Mouse (Mus musculus): ENCODE results near the gene Tmem202. TPM values are rescaled to one million over a fixed set of nuclear protein-coding genes. Genes with fewer than 3 reads are reported as not detected.
A peak's percentile ranks its signal among the peaks of the same experiment; 100 is the strongest.

The Tmem202 gene
- polyA plus RNA-seq, 1 experiment from 2014 or later, result 0.15 TPM

- ATAC-seq (ENCODE audit: low FRiP score) (no peak), DNase-seq (ENCODE audit: low spot score) (no peak)
- no peaks in the 10 kb centered on the region for H3K4me1 ChIP-seq (replicated peaks; ENCODE audit: control insufficient read depth, insufficient read depth, low read length)
- no peak overlapping the region for H3K27ac ChIP-seq (ENCODE audit: low read depth, low read length)
- no peaks in the 10 kb centered on the region for H3K9me3 ChIP-seq (ENCODE audit: control insufficient read depth, low read length)
- no peak overlapping the region for H3K4me3 ChIP-seq (ENCODE audit: low read depth, low read length)
- 88% methylated on average over 6 of the region's 6 CpGs for WGBS
- no peak overlapping the region for H3K9ac ChIP-seq (ENCODE audit: low read depth, low read length)
- H3K36me3 ChIP-seq (ENCODE audit: control insufficient read depth, insufficient read depth, low read length), result no peaks in the 10 kb centered on the region
- H3K27me3 ChIP-seq (ENCODE audit: control insufficient read depth, insufficient read depth, low read length), result no peaks in the 10 kb centered on the region
- no peak overlapping the region for H3K4me2 ChIP-seq (replicated peaks; ENCODE audit: low read depth, low read length)
Measured at GRCm38 (mm10) chr9:59526727-59527126, 12.9 kb downstream of the Tmem202 start.

DNA sequence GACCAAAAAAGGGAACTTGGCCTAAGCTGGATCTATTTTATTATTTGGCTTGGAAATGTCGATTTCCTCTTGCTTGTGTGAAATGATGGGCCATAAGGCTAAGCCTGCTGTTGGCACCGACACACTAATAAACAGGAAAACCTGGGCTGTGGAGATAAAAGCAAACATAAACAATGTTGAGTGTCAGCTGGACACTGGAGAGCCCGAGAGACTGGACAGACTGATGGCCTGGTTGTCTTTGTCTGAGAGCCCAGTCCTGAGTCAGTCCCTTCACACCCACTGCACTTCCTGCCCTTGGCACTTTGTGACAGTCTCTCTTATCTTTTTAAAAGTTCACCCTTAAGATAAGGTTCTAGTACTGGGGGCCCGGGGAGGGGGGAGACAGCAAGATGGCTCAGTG lies 16.7 kb downstream of the Tmem202 start:
- no peak for ATAC-seq (ENCODE audit: low FRiP score)
- Histone ChIP-seq H3K27me3 (ENCODE audit: control insufficient read depth, insufficient read depth, low read length) (no peaks in the 10 kb centered on the region), H3K9me3 (ENCODE audit: control insufficient read depth, low read length) (no peaks in the 10 kb centered on the region), H3K9ac (ENCODE audit: low read depth, low read length) (no peak overlapping the region), H3K27ac (ENCODE audit: low read depth, low read length) (no peak overlapping the region), H3K4me3 (ENCODE audit: low read depth, low read length) (no peak overlapping the region), H3K36me3 (ENCODE audit: control insufficient read depth, insufficient read depth, low read length) (no peaks in the 10 kb centered on the region), H3K4me2 (replicated peaks; ENCODE audit: low read depth, low read length) (no peak overlapping the region), H3K4me1 (replicated peaks; ENCODE audit: control insufficient read depth, insufficient read depth, low read length) (no peaks in the 10 kb centered on the region)
- no peak for DNase-seq (ENCODE audit: low spot score)
- WGBS, result 66% methylated on average over 4 of the region's 4 CpGs

- Histone ChIP-seq H3K4me3 (ENCODE audit: low read depth, low read length) (no peak overlapping the region), H3K27ac (ENCODE audit: low read depth, low read length) (no peak overlapping the region), H3K9me3 (ENCODE audit: control insufficient read depth, low read length) (no peaks in the 10 kb centered on the region), H3K4me2 (replicated peaks; ENCODE audit: low read depth, low read length) (no peak overlapping the region), H3K36me3 (ENCODE audit: control insufficient read depth, insufficient read depth, low read length) (no peaks in the 10 kb centered on the region), H3K27me3 (ENCODE audit: control insufficient read depth, insufficient read depth, low read length) (no peaks in the 10 kb centered on the region), H3K4me1 (replicated peaks; ENCODE audit: control insufficient read depth, insufficient read depth, low read length) (no peaks in the 10 kb centered on the region), H3K9ac (ENCODE audit: low read depth, low read length) (no peak overlapping the region)
- 85% methylated on average over 2 of the region's 2 CpGs for WGBS
- DNase-seq (ENCODE audit: low spot score), result no peak
- ATAC-seq (ENCODE audit: low FRiP score), result no peak
Measured at GRCm38 (mm10) chr9:59519396-59519795, 20.3 kb downstream of the Tmem202 start.

DNA sequence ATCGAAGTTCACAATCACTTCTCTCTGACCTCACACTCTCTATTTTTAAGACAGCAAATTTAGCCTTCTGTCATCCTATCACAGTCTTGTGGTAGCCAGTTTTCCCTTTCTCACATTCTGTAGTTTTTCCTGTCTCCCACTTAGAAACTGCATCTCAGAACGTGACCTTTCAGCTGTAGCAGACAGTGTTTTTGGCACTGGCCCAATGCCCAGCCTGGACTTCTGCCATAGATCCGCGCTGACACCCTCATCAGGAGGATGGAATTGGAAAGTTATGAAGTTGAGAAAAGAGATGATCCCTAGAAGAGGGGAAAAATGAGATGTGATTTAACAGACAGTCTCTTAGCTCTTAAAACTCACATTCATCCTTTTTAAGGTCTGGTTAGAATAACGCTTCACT lies 20.7 kb downstream of the Tmem202 start:
- H3K36me3 ChIP-seq (ENCODE audit: control insufficient read depth, insufficient read depth, low read length), result no peaks in the 10 kb centered on the region
- no peak overlapping the region for H3K4me3 ChIP-seq (ENCODE audit: low read depth, low read length)
- H3K4me2 ChIP-seq (replicated peaks; ENCODE audit: low read depth, low read length), result no peak overlapping the region
- H3K9ac ChIP-seq (ENCODE audit: low read depth, low read length), result no peak overlapping the region
- no peak overlapping the region for H3K27ac ChIP-seq (ENCODE audit: low read depth, low read length)
- no peaks in the 10 kb centered on the region for H3K9me3 ChIP-seq (ENCODE audit: control insufficient read depth, low read length)
- no peak for ATAC-seq (ENCODE audit: low FRiP score)
- 83% methylated on average over 5 of the region's 5 CpGs for WGBS
- H3K4me1 ChIP-seq (replicated peaks; ENCODE audit: control insufficient read depth, insufficient read depth, low read length), result no peaks in the 10 kb centered on the region
- DNase-seq (ENCODE audit: low spot score), result no peak
- no peaks in the 10 kb centered on the region for H3K27me3 ChIP-seq (ENCODE audit: control insufficient read depth, insufficient read depth, low read length)

- Histone ChIP-seq H3K4me2 (replicated peaks; ENCODE audit: low read depth, low read length) (no peak overlapping the region), H3K36me3 (ENCODE audit: control insufficient read depth, insufficient read depth, low read length) (no peaks in the 10 kb centered on the region)
- no peak for DNase-seq (ENCODE audit: low spot score)
Measured at GRCm38 (mm10) chr9:59517127-59517526, 22.5 kb downstream of the Tmem202 start.

GRCm38 (mm10) chr9:59515069-59515468 lies 24.6 kb downstream of the Tmem202 start:
- Histone ChIP-seq H3K27ac (ENCODE audit: low read depth, low read length) (no peak overlapping the region), H3K4me1 (replicated peaks; ENCODE audit: control insufficient read depth, insufficient read depth, low read length) (no peaks in the 10 kb centered on the region), H3K9me3 (ENCODE audit: control insufficient read depth, low read length) (no peaks in the 10 kb centered on the region), H3K4me3 (ENCODE audit: low read depth, low read length) (no peak overlapping the region), H3K27me3 (ENCODE audit: control insufficient read depth, insufficient read depth, low read length) (no peaks in the 10 kb centered on the region), H3K9ac (ENCODE audit: low read depth, low read length) (no peak overlapping the region), H3K4me2 (replicated peaks; ENCODE audit: low read depth, low read length) (no peak overlapping the region), H3K36me3 (ENCODE audit: control insufficient read depth, insufficient read depth, low read length) (no peaks in the 10 kb centered on the region)
- 78% methylated on average over 3 of the region's 3 CpGs for WGBS
- no peak for DNase-seq (ENCODE audit: low spot score)
- ATAC-seq (ENCODE audit: low FRiP score), result no peak

More at GRCm38 (mm10) chr9:59517127-59517526, 22.5 kb downstream of the Tmem202 start:
- H3K9me3 ChIP-seq (ENCODE audit: control insufficient read depth, low read length), result no peaks in the 10 kb centered on the region
- no peak overlapping the region for H3K4me3 ChIP-seq (ENCODE audit: low read depth, low read length)
- no peaks in the 10 kb centered on the region for H3K4me1 ChIP-seq (replicated peaks; ENCODE audit: control insufficient read depth, insufficient read depth, low read length)
- no peaks in the 10 kb centered on the region for H3K27me3 ChIP-seq (ENCODE audit: control insufficient read depth, insufficient read depth, low read length)
- no peak for ATAC-seq (ENCODE audit: low FRiP score)
- 66% methylated on average over 7 of the region's 7 CpGs for WGBS
- no peak overlapping the region for H3K27ac ChIP-seq (ENCODE audit: low read depth, low read length)
- H3K9ac ChIP-seq (ENCODE audit: low read depth, low read length), result no peak overlapping the region

GRCm38 (mm10) chr9:59512381-59512780 lies 27.3 kb downstream of the Tmem202 start:
- 50% methylated on average over 4 of the region's 4 CpGs for WGBS
- H3K9me3 ChIP-seq (ENCODE audit: control insufficient read depth, low read length), result no peaks in the 10 kb centered on the region
- DNase-seq (ENCODE audit: low spot score) (no peak), ATAC-seq (ENCODE audit: low FRiP score) (no peak)
- no peaks in the 10 kb centered on the region for H3K27me3 ChIP-seq (ENCODE audit: control insufficient read depth, insufficient read depth, low read length)
- H3K27ac ChIP-seq (ENCODE audit: low read depth, low read length), result no peak overlapping the region
- H3K4me1 ChIP-seq (replicated peaks; ENCODE audit: control insufficient read depth, insufficient read depth, low read length), result no peaks in the 10 kb centered on the region
- H3K4me3 ChIP-seq (ENCODE audit: low read depth, low read length), result no peak overlapping the region
- H3K4me2 ChIP-seq (replicated peaks; ENCODE audit: low read depth, low read length), result no peak overlapping the region
- H3K36me3 ChIP-seq (ENCODE audit: control insufficient read depth, insufficient read depth, low read length), result no peaks in the 10 kb centered on the region
- H3K9ac ChIP-seq (ENCODE audit: low read depth, low read length), result no peak overlapping the region

DNA sequence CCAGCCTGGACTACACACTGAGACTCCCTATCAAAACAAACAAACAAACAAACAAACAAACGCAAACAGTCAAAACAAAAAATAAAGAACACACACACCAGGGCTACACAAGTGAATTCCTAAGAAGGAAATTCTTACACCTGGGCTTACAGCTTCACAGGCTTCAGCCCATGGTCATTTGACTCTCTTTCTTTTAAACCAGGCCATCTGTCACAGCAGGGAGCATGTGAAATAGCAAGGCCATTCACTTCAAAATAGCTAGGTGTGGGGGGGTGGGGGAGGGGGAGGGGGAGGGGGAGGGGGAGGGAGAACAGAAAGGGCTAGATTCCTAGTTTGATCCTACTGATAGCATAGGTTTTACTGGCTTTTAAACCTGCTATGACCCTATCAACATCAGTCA lies 31.5 kb downstream of the Tmem202 start:
- WGBS, result 59% methylated on average over 1 of the region's 1 CpGs
- Histone ChIP-seq H3K4me1 (replicated peaks; ENCODE audit: control insufficient read depth, insufficient read depth, low read length) (no peaks in the 10 kb centered on the region), H3K4me2 (replicated peaks; ENCODE audit: low read depth, low read length) (no peak overlapping the region), H3K9ac (ENCODE audit: low read depth, low read length) (no peak overlapping the region), H3K27me3 (ENCODE audit: control insufficient read depth, insufficient read depth, low read length) (no peaks in the 10 kb centered on the region), H3K36me3 (ENCODE audit: control insufficient read depth, insufficient read depth, low read length) (no peaks in the 10 kb centered on the region), H3K4me3 (ENCODE audit: low read depth, low read length) (no peak overlapping the region), H3K9me3 (ENCODE audit: control insufficient read depth, low read length) (no peaks in the 10 kb centered on the region), H3K27ac (ENCODE audit: low read depth, low read length) (no peak overlapping the region)
- no peak for DNase-seq (ENCODE audit: low spot score)
- ATAC-seq (ENCODE audit: low FRiP score), result no peak

- Histone ChIP-seq H3K9me3 (ENCODE audit: control insufficient read depth, low read length) (no peaks in the 10 kb centered on the region), H3K4me3 (ENCODE audit: low read depth, low read length) (peak overlapping the region; percentile 99), H3K4me2 (replicated peaks; ENCODE audit: low read depth, low read length) (peak overlapping the region; percentile 56), H3K4me1 (replicated peaks; ENCODE audit: control insufficient read depth, insufficient read depth, low read length) (no peaks in the 10 kb centered on the region), H3K27me3 (ENCODE audit: control insufficient read depth, insufficient read depth, low read length) (no peaks in the 10 kb centered on the region), H3K9ac (ENCODE audit: low read depth, low read length) (no peak overlapping the region; the same call in 1 of the 2 replicates), H3K27ac (ENCODE audit: low read depth, low read length) (peak overlapping the region; percentile 99; the same call in 1 of the 2 replicates), H3K36me3 (ENCODE audit: control insufficient read depth, insufficient read depth, low read length) (no peaks in the 10 kb centered on the region)
- DNase-seq (ENCODE audit: low spot score), result no peak
- no peak for ATAC-seq (ENCODE audit: low FRiP score)
Measured at GRCm38 (mm10) chr9:59487331-59487730, 52.3 kb downstream of the Tmem202 start.

Measured in hindbrain, embryonic 11.5 days (tissue).